Mouse (Mus musculus) liver, embryonic 13.5 days (tissue): Measurements from ENCODE around the gene Pde10a. TPM values are rescaled to one million over a fixed set of nuclear protein-coding genes. Genes with fewer than 3 reads are reported as not detected.

Experiments used
- ATAC-seq: fragments of 200-750 bp; cut with Nextera tagmentation; 2 replicates; pipeline ENCODE4 v1.8.0; 2017; ENCODE audit warnings: low read depth, mild to moderate bottlenecking, moderate number of reproducible peaks, moderate library complexity
- DNase-seq: peaks from one replicate; pipeline ENCODE4 v3.0.0; 2022
- H3K27ac ChIP-seq: fragments of 300-500 bp; sonication (generic); 2 replicates; pipeline ENCODE4 v1.5.1; 2015; ENCODE audit warnings: moderate library complexity, mild to moderate bottlenecking, inconsistent platforms
- H3K27me3 ChIP-seq: fragments of 300-500 bp; sonication (generic); 2 replicates; pipeline ENCODE4 v1.6.1; 2015; ENCODE audit warnings: mild to moderate bottlenecking, inconsistent platforms
- H3K36me3 ChIP-seq: fragments of 300-500 bp; sonication (generic); 2 replicates; pipeline ENCODE4 v1.6.1; 2015; ENCODE audit warnings: mild to moderate bottlenecking, inconsistent platforms
- H3K4me1 ChIP-seq: fragments of 300-500 bp; sonication (generic); replicated peaks from 2 replicates; pipeline ENCODE4 v1.6.1; 2015; ENCODE audit warnings: inconsistent platforms
- H3K4me2 ChIP-seq: fragments of 300-500 bp; sonication (generic); 2 replicates; pipeline ENCODE4 v1.6.1; 2015; ENCODE audit warnings: inconsistent platforms, mild to moderate bottlenecking, moderate library complexity
- H3K4me3 ChIP-seq: fragments of 300-500 bp; sonication (generic); replicated peaks from 2 replicates; pipeline ENCODE4 v1.5.1; 2015; ENCODE audit warnings: mild to moderate bottlenecking, inconsistent platforms
- H3K9ac ChIP-seq: fragments of 300-500 bp; sonication (generic); 2 replicates; pipeline ENCODE4 v1.6.1; 2015; ENCODE audit warnings: mild to moderate bottlenecking, inconsistent platforms
- H3K9me3 ChIP-seq: fragments of 300-500 bp; sonication (generic); replicated peaks from 2 replicates; pipeline ENCODE4 v1.6.1; 2016; ENCODE audit warnings: inconsistent platforms
- WGBS: fragments of 180-500 bp; shearing (Covaris S2); methylation state at CpG from one replicate; pipeline ENCODE4 v1.1.7; 2015; ENCODE audit not compliant: insufficient replicate concordance; 5-methylcytosine and 5-hydroxymethylcytosine counted together
- polyA plus RNA-seq: library from polyadenylated mRNA; unstranded; fragments of >200 nt; fragmentation: Nextera tagmentation; extraction: Ambion mirVana; gene quantifications from 2 replicates; pipeline ENCODE4 v1.2.1, GENCODE M21; 2015

The Pde10a gene
- polyA plus RNA-seq, 1 experiment from 2014 or later = 0.39 TPM

DNA sequence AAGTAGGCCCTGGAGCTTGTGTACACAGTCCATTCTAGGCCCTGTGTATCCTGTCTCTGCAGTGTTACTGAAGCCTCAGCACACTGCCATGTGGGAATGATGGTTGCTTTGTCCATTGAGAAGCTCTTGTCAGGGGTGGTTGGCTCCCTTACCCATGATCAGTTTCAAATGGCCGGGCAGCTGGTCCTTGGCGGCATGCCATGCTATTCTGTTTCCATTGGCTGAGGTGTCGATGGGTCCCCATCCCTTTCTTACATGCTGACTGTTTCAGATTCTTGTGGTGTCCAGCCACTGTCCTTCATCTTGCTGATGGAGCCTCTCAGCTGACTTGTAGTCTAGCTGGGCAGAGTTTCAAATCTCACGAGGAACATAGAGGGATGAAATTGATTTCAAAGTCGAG lies 305.8 kb downstream of the Pde10a start:
- WGBS = 71% methylated on average over 5 of the region's 5 CpGs
- H3K9ac ChIP-seq = no peak overlapping the region
- H3K4me3 ChIP-seq = no peak overlapping the region
- no peaks in the 10 kb centered on the region for H3K36me3 ChIP-seq
- no peak overlapping the region for H3K27ac ChIP-seq
- H3K27me3 ChIP-seq = no peaks in the 10 kb centered on the region
- DNase-seq = no peak
- no peaks in the 10 kb centered on the region for H3K4me1 ChIP-seq
- H3K4me2 ChIP-seq = no peak overlapping the region
- no peak for ATAC-seq
- no peaks in the 10 kb centered on the region for H3K9me3 ChIP-seq

DNA sequence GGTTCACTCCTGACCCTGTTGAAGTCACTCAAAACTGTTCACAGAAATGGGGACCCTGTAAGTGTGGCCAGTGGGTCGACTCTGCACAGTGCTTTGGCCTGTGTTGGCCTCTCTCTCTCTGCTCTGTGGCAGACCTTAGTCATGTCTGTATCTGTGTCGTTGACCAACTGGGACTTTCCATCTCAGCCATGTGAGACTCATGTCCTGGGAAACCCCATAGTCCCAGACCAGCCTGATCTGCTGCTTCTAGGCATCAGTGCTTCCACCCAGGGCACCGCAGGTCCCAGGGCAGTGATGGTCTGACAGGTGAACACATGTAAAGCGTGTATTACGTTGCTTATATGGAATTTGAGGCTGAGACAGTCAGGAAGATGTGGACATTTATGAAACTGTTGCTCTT lies 311.1 kb downstream of the Pde10a start:
- no peak for DNase-seq
- 0 out of 2 replicates have a peak, but pooled peaks cover 2% of the 10 kb centered on the region for H3K4me1 ChIP-seq
- WGBS = 68% methylated on average over 5 of the region's 5 CpGs
- no peaks in the 10 kb centered on the region for H3K36me3 ChIP-seq
- no peaks in the 10 kb centered on the region for H3K27me3 ChIP-seq
- no peak overlapping the region for H3K9ac ChIP-seq
- no peak overlapping the region for H3K4me2 ChIP-seq
- H3K27ac ChIP-seq = no peak overlapping the region
- no peak overlapping the region for H3K4me3 ChIP-seq
- H3K9me3 ChIP-seq = no peaks in the 10 kb centered on the region
- no peak for ATAC-seq

DNA sequence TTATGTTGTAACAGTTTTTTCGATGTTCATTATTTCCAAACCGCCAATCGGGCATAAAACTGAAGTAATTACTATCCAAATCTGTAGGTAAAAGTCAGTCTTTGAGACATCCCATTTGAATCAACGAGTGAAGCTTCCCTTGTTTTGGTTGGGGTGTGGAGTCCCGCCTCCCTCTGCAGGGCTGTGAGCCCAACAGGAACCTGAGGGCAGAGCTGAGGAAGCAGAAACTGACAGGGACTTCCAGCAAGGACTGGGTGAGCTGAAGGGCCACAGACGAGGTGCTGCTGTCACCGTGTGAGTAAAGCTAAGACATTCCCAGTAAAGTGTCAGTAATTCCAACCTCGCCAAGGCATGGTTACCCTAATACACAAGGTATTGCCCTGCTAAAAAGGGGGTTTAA lies 313.1 kb downstream of the Pde10a start:
- no peak overlapping the region for H3K9ac ChIP-seq
- H3K27ac ChIP-seq = no peak overlapping the region
- ATAC-seq (no peak), DNase-seq (no peak)
- no peaks in the 10 kb centered on the region for H3K36me3 ChIP-seq
- WGBS = 32% methylated on average over 8 of the region's 8 CpGs
- no peaks in the 10 kb centered on the region for H3K27me3 ChIP-seq
- peaks cover 10% of the 10 kb centered on the region; the same call in 1 of the 2 replicates for H3K4me1 ChIP-seq
- H3K4me3 ChIP-seq = no peak overlapping the region
- H3K9me3 ChIP-seq = no peaks in the 10 kb centered on the region
- no peak overlapping the region for H3K4me2 ChIP-seq

- no peaks in the 10 kb centered on the region for H3K27me3 ChIP-seq
- 57% methylated on average over 10 of the region's 10 CpGs for WGBS
- no peaks in the 10 kb centered on the region for H3K36me3 ChIP-seq
- H3K9me3 ChIP-seq = no peaks in the 10 kb centered on the region
- DNase-seq = no peak
- H3K27ac ChIP-seq = no peak overlapping the region
- no peak overlapping the region for H3K9ac ChIP-seq
- H3K4me1 ChIP-seq = peaks cover 10% of the 10 kb centered on the region; the same call in 1 of the 2 replicates
- no peak for ATAC-seq
- no peak overlapping the region for H3K4me2 ChIP-seq
- H3K4me3 ChIP-seq = no peak overlapping the region
Measured at GRCm38 (mm10) chr17:8839237-8840011, 314.3 kb downstream of the Pde10a start.

GRCm38 (mm10) chr17:8841094-8841493 lies 315.9 kb downstream of the Pde10a start:
- H3K9ac ChIP-seq = no peak overlapping the region
- no peak overlapping the region for H3K27ac ChIP-seq
- H3K36me3 ChIP-seq = no peaks in the 10 kb centered on the region
- H3K9me3 ChIP-seq = no peaks in the 10 kb centered on the region
- no peak overlapping the region for H3K4me2 ChIP-seq
- peaks cover 10% of the 10 kb centered on the region; the same call in 1 of the 2 replicates for H3K4me1 ChIP-seq
- DNase-seq (no peak), ATAC-seq (no peak)
- H3K27me3 ChIP-seq = no peaks in the 10 kb centered on the region
- H3K4me3 ChIP-seq = no peak overlapping the region
- 59% methylated on average over 8 of the region's 8 CpGs for WGBS

GRCm38 (mm10) chr17:8841897-8842540 lies 316.8 kb downstream of the Pde10a start:
- Histone ChIP-seq H3K36me3 (no peaks in the 10 kb centered on the region), H3K4me3 (no peak overlapping the region), H3K27ac (no peak overlapping the region), H3K27me3 (no peaks in the 10 kb centered on the region), H3K4me1 (peaks cover 15% of the 10 kb centered on the region; the same call in 1 of the 2 replicates), H3K4me2 (no peak overlapping the region), H3K9me3 (no peaks in the 10 kb centered on the region), H3K9ac (no peak overlapping the region)
- no peak for DNase-seq
- ATAC-seq = no peak
- 11% methylated on average over 8 of the region's 8 CpGs for WGBS

- whole genome bisulfite sequencing = 55% methylated on average over 4 of the region's 4 CpGs
- no peak overlapping the region for H3K27ac ChIP-seq
- peaks cover 15% of the 10 kb centered on the region; the same call in 1 of the 2 replicates for H3K4me1 ChIP-seq
- DNase-seq = no peak
- H3K4me2 ChIP-seq = no peak overlapping the region
- H3K4me3 ChIP-seq = no peak overlapping the region
- no peaks in the 10 kb centered on the region for H3K27me3 ChIP-seq
- ATAC-seq = no peak
- H3K9me3 ChIP-seq = no peaks in the 10 kb centered on the region
- H3K9ac ChIP-seq = no peak overlapping the region
- H3K36me3 ChIP-seq = no peaks in the 10 kb centered on the region
Measured at GRCm38 (mm10) chr17:8842662-8843061, 317.5 kb downstream of the Pde10a start.

GRCm38 (mm10) chr17:8843941-8844340 lies 318.8 kb downstream of the Pde10a start:
- H3K4me2 ChIP-seq = no peak overlapping the region
- 64% methylated on average over 7 of the region's 7 CpGs for WGBS
- H3K4me1 ChIP-seq = peaks cover 15% of the 10 kb centered on the region; the same call in 1 of the 2 replicates
- ATAC-seq = no peak
- no peak overlapping the region for H3K27ac ChIP-seq
- H3K27me3 ChIP-seq = no peaks in the 10 kb centered on the region
- DNase-seq = no peak
- no peak overlapping the region for H3K9ac ChIP-seq
- no peaks in the 10 kb centered on the region for H3K9me3 ChIP-seq
- no peaks in the 10 kb centered on the region for H3K36me3 ChIP-seq
- no peak overlapping the region for H3K4me3 ChIP-seq

DNA sequence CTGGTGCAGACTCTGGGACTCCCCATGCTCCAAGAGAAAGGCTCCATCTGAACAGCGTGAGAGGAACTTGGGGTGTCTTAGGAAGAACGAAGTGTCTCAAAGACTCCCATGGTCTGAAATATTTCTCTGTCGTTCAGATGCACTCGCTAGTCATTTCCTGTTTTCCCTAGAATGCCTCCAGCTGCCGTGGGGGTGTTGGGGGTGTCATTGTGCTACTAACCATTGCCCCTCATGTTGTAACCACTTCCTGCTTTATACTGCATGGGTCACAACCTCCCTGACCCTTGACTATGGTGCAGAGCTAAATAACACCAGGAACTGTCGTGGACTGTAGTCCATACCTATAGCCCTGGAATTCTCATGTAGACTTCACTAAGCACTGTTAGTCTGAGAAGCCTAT lies 321.3 kb downstream of the Pde10a start:
- DNase-seq (no peak), ATAC-seq (no peak)
- Histone ChIP-seq H3K9ac (no peak overlapping the region), H3K4me1 (peaks cover 11% of the 10 kb centered on the region; the same call in 1 of the 2 replicates), H3K4me3 (no peak overlapping the region), H3K9me3 (no peaks in the 10 kb centered on the region), H3K27me3 (no peaks in the 10 kb centered on the region), H3K4me2 (no peak overlapping the region), H3K36me3 (no peaks in the 10 kb centered on the region), H3K27ac (no peak overlapping the region)
- WGBS = 21% methylated on average over 6 of the region's 6 CpGs

GRCm38 (mm10) chr17:8847558-8847957 lies 322.4 kb downstream of the Pde10a start:
- H3K36me3 ChIP-seq = no peaks in the 10 kb centered on the region
- ATAC-seq (no peak), DNase-seq (no peak)
- no peak overlapping the region for H3K9ac ChIP-seq
- 0 out of 2 replicates have a peak, but pooled peaks cover 5% of the 10 kb centered on the region for H3K4me1 ChIP-seq
- H3K27me3 ChIP-seq = no peaks in the 10 kb centered on the region
- H3K4me2 ChIP-seq = no peak overlapping the region
- no peak overlapping the region for H3K27ac ChIP-seq
- H3K4me3 ChIP-seq = no peak overlapping the region
- WGBS = 60% methylated on average over 7 of the region's 7 CpGs
- H3K9me3 ChIP-seq = no peaks in the 10 kb centered on the region

DNA sequence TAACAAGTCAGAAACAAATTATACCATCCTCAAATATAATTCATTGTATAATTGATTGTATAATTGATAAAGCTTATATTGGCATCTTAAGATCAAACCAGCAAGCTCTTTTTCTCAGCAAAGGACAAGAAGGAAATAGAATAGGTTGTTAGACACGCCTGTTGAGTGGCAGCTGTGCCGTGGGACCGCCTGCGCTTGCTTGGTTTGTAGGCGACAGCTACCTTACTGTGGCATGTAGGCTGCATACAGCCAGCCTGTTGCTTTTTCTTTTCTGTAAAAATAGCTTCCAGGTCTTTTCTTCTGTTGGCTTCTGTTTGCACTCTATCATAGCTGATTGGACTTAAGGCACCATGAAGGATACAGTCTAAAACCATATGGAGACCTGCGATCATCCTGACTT lies 326.7 kb downstream of the Pde10a start:
- Histone ChIP-seq H3K4me3 (no peak overlapping the region), H3K27ac (no peak overlapping the region), H3K9ac (no peak overlapping the region), H3K27me3 (no peaks in the 10 kb centered on the region), H3K4me2 (no peak overlapping the region), H3K36me3 (no peaks in the 10 kb centered on the region), H3K9me3 (no peaks in the 10 kb centered on the region), H3K4me1 (peaks cover 7% of the 10 kb centered on the region)
- DNase-seq (no peak), ATAC-seq (no peak)
- 80% methylated on average over 6 of the region's 6 CpGs for WGBS
